Mouse (Mus musculus): ENCODE data around the gene Slco3a1. TPM values are rescaled to one million over a fixed set of nuclear protein-coding genes. Genes with fewer than 3 reads are reported as not detected.
A peak's percentile ranks its signal among the peaks of the same experiment; 100 is the strongest.

Gene Slco3a1
- polyA plus RNA-seq, 1 experiment = 66.6 TPM

DNA sequence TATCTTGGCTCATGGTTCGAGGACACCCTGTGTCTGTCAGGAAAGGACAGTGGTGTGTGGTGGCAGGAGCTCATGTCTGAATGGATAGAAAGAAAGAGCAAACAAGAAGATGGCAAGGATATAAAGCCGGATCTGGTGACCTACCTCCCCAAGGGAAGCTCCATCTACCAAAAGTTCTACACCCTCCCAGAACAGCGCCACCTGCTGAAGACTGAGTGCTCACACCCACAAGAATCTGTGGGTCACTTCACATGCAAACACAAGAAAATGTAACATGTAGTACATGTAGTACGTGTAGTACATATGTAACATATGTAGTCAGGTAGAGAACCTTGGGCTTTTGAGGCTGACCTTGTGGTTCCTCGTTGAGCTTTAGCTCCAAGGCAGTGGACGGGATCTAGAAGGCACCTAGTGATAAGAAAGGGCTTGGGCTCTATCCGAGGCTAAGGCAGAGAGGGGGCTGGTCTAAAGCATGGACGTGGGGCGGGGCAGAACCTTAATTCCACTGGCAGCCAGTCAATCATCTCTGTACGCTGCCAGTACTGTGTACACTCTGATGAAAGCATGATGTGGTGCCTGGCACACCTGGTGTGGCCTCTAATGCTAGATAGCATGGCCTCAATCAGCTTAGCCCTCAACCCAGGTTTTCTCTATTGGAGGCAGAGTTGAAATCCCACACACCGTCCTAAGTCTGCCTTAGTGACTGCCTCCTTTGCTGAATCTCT is 186.2 kb downstream of the Slco3a1 start:
- no peak for TF ChIP-seq POLR2A (IDR thresholded peaks at IDR 0.05; ENCODE audit: borderline replicate concordance, insufficient read depth, low read length)
- peak; percentile 18; the same call in 1 of the 2 replicates for TF ChIP-seq CTCF (IDR thresholded peaks at IDR 0.05; ENCODE audit: borderline replicate concordance, insufficient read depth, low read depth, low read length)

DNA sequence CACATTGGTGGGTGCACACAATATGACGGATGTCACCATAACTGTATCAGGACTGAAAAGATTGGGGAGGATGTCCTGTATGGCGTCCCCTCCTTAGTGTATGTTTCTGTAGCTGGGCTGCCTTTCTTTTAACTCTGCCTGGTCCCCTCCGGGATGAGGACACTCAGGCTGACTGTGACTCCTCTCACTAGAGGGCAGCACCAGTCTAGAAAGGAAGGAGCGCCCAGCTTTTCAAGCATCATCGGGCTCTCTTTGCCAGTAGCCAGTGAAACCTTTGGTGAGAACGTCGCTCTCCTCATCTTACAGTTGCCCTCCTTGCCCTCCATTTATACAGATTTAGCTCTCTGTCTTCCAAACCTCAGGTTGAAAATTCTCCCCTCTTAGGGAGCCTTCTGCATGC is 187.2 kb downstream of the Slco3a1 start:
- no peak overlapping the region for H3K4me3 ChIP-seq (replicated peaks; ENCODE audit: insufficient read depth, low read depth, low read length)
- peak; percentile 71 to 73 for DNase-seq
- TF ChIP-seq POLR2A (IDR thresholded peaks at IDR 0.05; ENCODE audit: borderline replicate concordance, insufficient read depth, low read length) (no peak), CTCF (IDR thresholded peaks at IDR 0.05; ENCODE audit: borderline replicate concordance, insufficient read depth, low read depth, low read length) (peak; percentile 77)
- H3K27me3 ChIP-seq (ENCODE audit: control insufficient read depth, insufficient read depth, low read length) = no peaks in the 10 kb centered on the region
- 23% methylated on average over 7 of the region's 7 CpGs for WGBS
- no peak overlapping the region for H3K27ac ChIP-seq (ENCODE audit: insufficient read depth, low read length)
- peaks cover 13% of the 10 kb centered on the region for H3K4me1 ChIP-seq (ENCODE audit: control insufficient read depth, insufficient read depth, low read length)

More for the DNA sequence above, 186.2 kb downstream of the Slco3a1 start:
- DNase-seq = no peak
- peaks cover 22% of the 10 kb centered on the region for H3K4me1 ChIP-seq (ENCODE audit: control insufficient read depth, insufficient read depth, low read length)
- no peaks in the 10 kb centered on the region for H3K27me3 ChIP-seq (ENCODE audit: control insufficient read depth, insufficient read depth, low read length)
- H3K27ac ChIP-seq (ENCODE audit: insufficient read depth, low read length) = no peak overlapping the region
- WGBS = 89% methylated on average over 11 of the region's 11 CpGs
- no peak overlapping the region for H3K4me3 ChIP-seq (replicated peaks; ENCODE audit: insufficient read depth, low read depth, low read length)

GRCm38 (mm10) chr7:74365623-74366022 is 189.0 kb downstream of the Slco3a1 start:
- WGBS = 65% methylated on average over 4 of the region's 4 CpGs
- no peak for DNase-seq
- H3K4me3 ChIP-seq (replicated peaks; ENCODE audit: insufficient read depth, low read depth, low read length) = no peak overlapping the region
- peaks cover 6% of the 10 kb centered on the region for H3K4me1 ChIP-seq (ENCODE audit: control insufficient read depth, insufficient read depth, low read length)
- H3K27ac ChIP-seq (ENCODE audit: insufficient read depth, low read length) = no peak overlapping the region
- TF ChIP-seq CTCF (IDR thresholded peaks at IDR 0.05; ENCODE audit: borderline replicate concordance, insufficient read depth, low read depth, low read length) (no peak), POLR2A (IDR thresholded peaks at IDR 0.05; ENCODE audit: borderline replicate concordance, insufficient read depth, low read length) (no peak)
- no peaks in the 10 kb centered on the region for H3K27me3 ChIP-seq (ENCODE audit: control insufficient read depth, insufficient read depth, low read length)

DNA sequence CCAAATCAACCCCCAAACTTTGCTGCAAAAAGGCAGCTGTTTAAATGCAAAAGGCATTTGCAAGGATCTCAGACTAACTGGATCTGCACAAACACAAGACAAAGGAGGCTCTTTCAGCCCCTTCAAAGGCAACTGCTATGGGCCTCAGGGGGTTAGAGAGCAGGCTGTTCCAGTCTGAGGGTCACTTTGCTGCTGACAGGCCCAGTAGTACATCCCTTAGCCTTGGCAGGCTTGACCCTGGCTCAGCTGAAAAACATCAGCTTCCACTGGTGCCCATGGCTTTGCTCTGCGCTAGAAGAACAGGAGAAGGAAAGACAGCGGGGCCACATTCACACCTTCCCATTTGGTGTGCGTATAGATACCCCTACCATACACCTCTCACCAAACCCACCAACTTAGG is 189.6 kb downstream of the Slco3a1 start:
- Histone ChIP-seq H3K27me3 (ENCODE audit: control insufficient read depth, insufficient read depth, low read length) (no peaks in the 10 kb centered on the region), H3K4me3 (replicated peaks; ENCODE audit: insufficient read depth, low read depth, low read length) (no peak overlapping the region), H3K4me1 (ENCODE audit: control insufficient read depth, insufficient read depth, low read length) (peaks cover 6% of the 10 kb centered on the region), H3K27ac (ENCODE audit: insufficient read depth, low read length) (no peak overlapping the region)
- no peak for TF ChIP-seq CTCF (IDR thresholded peaks at IDR 0.05; ENCODE audit: borderline replicate concordance, insufficient read depth, low read depth, low read length)
- TF ChIP-seq POLR2A (IDR thresholded peaks at IDR 0.05; ENCODE audit: borderline replicate concordance, insufficient read depth, low read length) = no peak
- 90% methylated on average over 3 of the region's 3 CpGs for WGBS
- no peak for DNase-seq

DNA sequence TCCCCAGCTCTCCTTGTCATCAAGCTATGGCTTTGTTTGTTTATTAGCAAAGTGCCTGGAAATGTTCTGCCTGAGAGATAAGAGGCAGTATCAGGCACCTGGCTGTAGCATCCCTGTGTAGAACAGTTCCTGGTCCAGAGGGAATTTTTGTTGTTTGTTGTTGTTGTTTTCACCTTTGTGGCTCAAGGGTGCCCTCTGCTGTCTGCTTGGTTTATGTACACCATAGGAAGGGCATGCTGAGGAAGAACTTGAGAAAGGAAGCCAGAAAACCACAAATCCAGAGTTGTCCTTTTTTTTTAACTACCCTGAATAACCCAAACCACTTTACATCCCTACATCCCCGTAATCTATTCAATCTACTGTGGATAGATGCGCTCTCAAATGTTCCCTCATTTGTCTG is 191.1 kb downstream of the Slco3a1 start:
- WGBS = 94% methylated on average over 2 of the region's 2 CpGs
- H3K4me3 ChIP-seq (replicated peaks; ENCODE audit: insufficient read depth, low read depth, low read length) = no peak overlapping the region
- no peak overlapping the region for H3K27ac ChIP-seq (ENCODE audit: insufficient read depth, low read length)
- no peak for DNase-seq
- TF ChIP-seq POLR2A (IDR thresholded peaks at IDR 0.05; ENCODE audit: borderline replicate concordance, insufficient read depth, low read length) (no peak), CTCF (IDR thresholded peaks at IDR 0.05; ENCODE audit: borderline replicate concordance, insufficient read depth, low read depth, low read length) (peak; percentile 48; the same call in 1 of the 2 replicates)
- no peaks in the 10 kb centered on the region for H3K4me1 ChIP-seq (ENCODE audit: control insufficient read depth, insufficient read depth, low read length)
- H3K27me3 ChIP-seq (ENCODE audit: control insufficient read depth, insufficient read depth, low read length) = no peaks in the 10 kb centered on the region

DNA sequence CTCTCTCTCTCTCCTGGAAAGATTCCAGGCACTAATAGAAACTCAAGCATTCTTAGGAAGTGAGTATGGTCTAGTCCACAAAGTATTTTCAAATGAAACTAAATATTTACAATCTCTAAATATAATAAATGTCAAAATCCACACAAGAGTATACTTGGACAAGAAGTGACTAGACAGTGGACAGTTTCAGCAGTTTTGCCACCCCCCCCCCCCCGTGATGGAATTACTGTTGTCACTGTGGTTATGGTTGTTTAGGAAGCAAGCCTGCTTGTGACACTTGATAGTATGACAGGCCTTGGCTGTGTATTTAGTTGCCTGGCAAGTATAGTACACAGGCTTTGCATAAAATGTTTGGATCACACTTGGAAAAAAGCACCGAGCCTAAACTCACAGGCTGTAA is 192.9 kb downstream of the Slco3a1 start:
- Histone ChIP-seq H3K4me1 (ENCODE audit: control insufficient read depth, insufficient read depth, low read length) (no peaks in the 10 kb centered on the region), H3K4me3 (replicated peaks; ENCODE audit: insufficient read depth, low read depth, low read length) (no peak overlapping the region), H3K27ac (ENCODE audit: insufficient read depth, low read length) (no peak overlapping the region), H3K27me3 (ENCODE audit: control insufficient read depth, insufficient read depth, low read length) (no peaks in the 10 kb centered on the region)
- 69% methylated on average over 2 of the region's 2 CpGs for WGBS
- TF ChIP-seq CTCF (IDR thresholded peaks at IDR 0.05; ENCODE audit: borderline replicate concordance, insufficient read depth, low read depth, low read length) (no peak), POLR2A (IDR thresholded peaks at IDR 0.05; ENCODE audit: borderline replicate concordance, insufficient read depth, low read length) (no peak)
- DNase-seq = no peak

DNA sequence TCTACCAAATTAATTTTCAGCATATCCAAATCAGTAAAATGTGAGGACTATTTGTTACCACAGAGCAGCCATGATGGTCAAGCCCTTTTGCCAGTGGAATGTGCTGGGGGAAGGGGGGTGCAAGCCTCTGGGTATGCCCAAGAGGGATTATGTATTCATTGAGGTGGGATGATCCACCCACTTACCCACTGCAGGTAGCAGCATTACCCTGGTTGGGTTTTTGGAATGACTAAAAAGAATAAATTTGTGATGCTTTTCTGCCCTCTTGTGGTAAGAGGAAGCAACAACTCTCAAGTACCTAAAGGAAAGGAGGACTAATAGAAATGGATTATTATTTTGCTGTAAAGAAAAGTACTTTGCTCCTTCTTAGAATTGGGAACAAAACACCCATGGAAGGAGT is 197.6 kb downstream of the Slco3a1 start:
- TF ChIP-seq CTCF (IDR thresholded peaks at IDR 0.05; ENCODE audit: borderline replicate concordance, insufficient read depth, low read depth, low read length) (0 out of 2 replicates have a peak, but pooled peaks have one; percentile 26), POLR2A (IDR thresholded peaks at IDR 0.05; ENCODE audit: borderline replicate concordance, insufficient read depth, low read length) (no peak)
- no peak overlapping the region for H3K27ac ChIP-seq (ENCODE audit: insufficient read depth, low read length)
- no peaks in the 10 kb centered on the region for H3K4me1 ChIP-seq (ENCODE audit: control insufficient read depth, insufficient read depth, low read length)
- H3K27me3 ChIP-seq (ENCODE audit: control insufficient read depth, insufficient read depth, low read length) = no peaks in the 10 kb centered on the region
- peak in 1 of 2 experiments; percentile 39 for DNase-seq
- no peak overlapping the region for H3K4me3 ChIP-seq (replicated peaks; ENCODE audit: insufficient read depth, low read depth, low read length)

Data from cerebellum, adult 2 months (tissue).